Mouse (Mus musculus): ENCODE measurements around the gene Prr5. TPM values are rescaled to one million over a fixed set of nuclear protein-coding genes. Genes with fewer than 3 reads are reported as not detected.

Gene Prr5
- polyA plus RNA-seq, 2 experiments: 3.0 to 5.2 TPM

DNA sequence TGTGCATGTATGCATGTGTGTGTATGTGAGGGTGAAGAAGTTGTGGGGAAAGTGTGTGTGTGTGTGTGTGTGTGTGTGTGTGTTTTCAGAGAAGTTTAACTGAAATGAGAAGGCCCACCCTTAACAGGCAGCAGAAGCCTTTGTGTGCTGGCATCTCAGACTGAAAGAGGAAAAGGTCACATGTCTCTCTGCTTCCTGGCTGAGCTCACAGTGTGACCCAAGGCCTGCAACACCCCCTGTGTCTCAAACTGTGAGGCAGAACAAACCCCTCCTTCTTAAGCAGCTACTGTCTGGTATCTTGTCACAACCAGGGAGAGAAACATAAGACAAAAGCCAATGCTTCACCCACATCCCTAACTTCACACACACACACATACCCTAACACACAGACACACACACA, 31.0 kb upstream of the Prr5 start:
- no peak overlapping the region for H3K4me2 ChIP-seq (ENCODE audit: low read depth)
- H3K36me3 ChIP-seq (replicated peaks; ENCODE audit: control insufficient read depth, insufficient read depth, low read depth): no peaks in the 10 kb centered on the region
- ATAC-seq (ENCODE audit: insufficient read depth): no peak; the same call in 1 of the 2 replicates
- DNase-seq (ENCODE audit: low read depth in 3 of 3, low spot score in 3 of 3): no peak
- no peak overlapping the region for H3K9ac ChIP-seq (replicated peaks)
- no peak overlapping the region for H3K27ac ChIP-seq
- H3K4me3 ChIP-seq (ENCODE audit: insufficient read depth in 1 of 2, low read depth in 2 of 2, low read length in 2 of 2): no peak overlapping the region
- no peaks in the 10 kb centered on the region for H3K27me3 ChIP-seq (ENCODE audit: control insufficient read depth, insufficient read depth, low read length)
- H3K9me3 ChIP-seq (ENCODE audit: control insufficient read depth, low read length): no peaks in the 10 kb centered on the region
- TF ChIP-seq CTCF (IDR thresholded peaks at IDR 0.05; ENCODE audit: low read depth) (no peak), EP300 (IDR thresholded peaks at IDR 0.05; ENCODE audit: low read depth) (no peak)
- peaks cover 0 to 9% of the 10 kb centered on the region in 2 experiments; a peak in 2 of 4 replicates for H3K4me1 ChIP-seq (replicated peaks; ENCODE audit: control insufficient read depth in 2 of 2, insufficient read depth in 2 of 2, low read length in 1 of 2)

DNA sequence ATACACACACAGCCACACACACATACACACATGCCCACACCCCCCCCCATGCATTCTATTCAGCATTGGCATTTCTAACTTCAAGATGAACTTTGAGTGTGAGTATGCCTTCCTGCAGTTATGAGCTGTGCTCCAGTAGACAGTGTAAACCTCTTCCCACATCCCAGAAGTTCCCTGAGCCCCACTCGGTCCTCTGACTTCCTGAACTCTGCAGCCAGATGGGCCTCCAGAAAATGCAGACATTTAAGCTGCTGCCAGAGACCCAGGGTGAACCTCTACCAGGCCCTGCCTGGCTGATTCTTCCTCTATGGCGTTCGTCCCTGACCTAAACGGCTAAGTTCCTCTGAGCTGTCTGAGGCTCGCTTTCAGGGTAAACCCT, 30.4 kb upstream of the Prr5 start:
- H3K4me3 ChIP-seq (ENCODE audit: insufficient read depth in 1 of 2, low read depth in 2 of 2, low read length in 2 of 2): no peak overlapping the region
- H3K9ac ChIP-seq (replicated peaks): no peak overlapping the region
- no peaks in the 10 kb centered on the region for H3K9me3 ChIP-seq (ENCODE audit: control insufficient read depth, low read length)
- H3K4me1 ChIP-seq (replicated peaks; ENCODE audit: control insufficient read depth in 2 of 2, insufficient read depth in 2 of 2, low read length in 1 of 2): peaks cover 0 to 11% of the 10 kb centered on the region in 2 experiments; a peak in 2 of 4 replicates
- no peak overlapping the region for H3K27ac ChIP-seq
- H3K36me3 ChIP-seq (replicated peaks; ENCODE audit: control insufficient read depth, insufficient read depth, low read depth): no peaks in the 10 kb centered on the region
- no peak overlapping the region for H3K4me2 ChIP-seq (ENCODE audit: low read depth)
- no peak for TF ChIP-seq EP300 (IDR thresholded peaks at IDR 0.05; ENCODE audit: low read depth)
- no peak for TF ChIP-seq CTCF (IDR thresholded peaks at IDR 0.05; ENCODE audit: low read depth)
- ATAC-seq (ENCODE audit: insufficient read depth) (no peak), DNase-seq (ENCODE audit: low read depth in 3 of 3, low spot score in 3 of 3) (no peak)
- 28% methylated on average over 5 of the region's 5 CpGs for WGBS (ENCODE audit: insufficient replicate concordance)
- no peaks in the 10 kb centered on the region for H3K27me3 ChIP-seq (ENCODE audit: control insufficient read depth, insufficient read depth, low read length)

DNA sequence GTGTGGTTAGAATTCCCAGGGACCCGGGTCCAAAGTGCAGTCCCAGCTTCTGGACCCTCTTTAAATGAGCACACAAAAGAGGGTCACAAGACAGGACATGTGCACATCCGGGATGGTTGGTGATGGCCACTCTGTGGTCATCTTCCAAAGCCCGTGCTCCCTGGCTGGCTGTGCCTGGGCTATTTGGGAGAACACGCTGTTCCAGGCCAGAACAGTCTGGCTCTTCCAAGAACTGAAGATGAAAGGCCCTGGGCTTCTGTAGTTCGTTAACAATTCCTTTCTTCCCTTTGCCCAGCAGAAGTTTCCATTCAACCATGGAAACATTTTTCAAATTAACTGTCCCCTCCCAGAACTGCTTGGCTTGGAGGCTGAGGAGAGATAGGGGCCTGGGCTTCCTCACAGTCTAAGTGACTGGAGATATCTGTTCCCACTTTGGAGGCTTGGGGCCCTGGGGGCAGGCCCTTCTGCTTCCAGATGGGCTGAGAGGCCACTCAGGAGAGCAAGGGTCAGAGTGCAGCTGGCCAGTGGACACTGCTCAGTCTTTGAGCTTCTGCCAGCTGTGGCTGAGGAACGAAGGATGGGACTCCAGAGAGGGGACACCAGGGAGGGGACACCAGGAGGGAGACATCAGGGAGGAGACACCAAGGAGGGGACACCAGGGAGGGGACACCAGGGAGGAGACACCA, 29.8 kb upstream of the Prr5 start:
- Histone ChIP-seq H3K4me2 (ENCODE audit: low read depth) (no peak overlapping the region), H3K27me3 (ENCODE audit: control insufficient read depth, insufficient read depth, low read length) (no peaks in the 10 kb centered on the region), H3K27ac (no peak overlapping the region), H3K36me3 (replicated peaks; ENCODE audit: control insufficient read depth, insufficient read depth, low read depth) (no peaks in the 10 kb centered on the region), H3K9ac (replicated peaks) (no peak overlapping the region), H3K9me3 (ENCODE audit: control insufficient read depth, low read length) (no peaks in the 10 kb centered on the region), H3K4me3 (ENCODE audit: insufficient read depth in 1 of 2, low read depth in 2 of 2, low read length in 2 of 2) (no peak overlapping the region), H3K4me1 (replicated peaks; ENCODE audit: control insufficient read depth in 2 of 2, insufficient read depth in 2 of 2, low read length in 1 of 2) (peaks cover 0 to 11% of the 10 kb centered on the region in 2 experiments; a peak in 2 of 4 replicates)
- ATAC-seq (ENCODE audit: insufficient read depth) (no peak), DNase-seq (ENCODE audit: low read depth in 3 of 3, low spot score in 3 of 3) (no peak)
- 39% methylated on average over 6 of the region's 6 CpGs for whole genome bisulfite sequencing (ENCODE audit: insufficient replicate concordance)
- TF ChIP-seq CTCF (IDR thresholded peaks at IDR 0.05; ENCODE audit: low read depth) (no peak), EP300 (IDR thresholded peaks at IDR 0.05; ENCODE audit: low read depth) (no peak)

DNA sequence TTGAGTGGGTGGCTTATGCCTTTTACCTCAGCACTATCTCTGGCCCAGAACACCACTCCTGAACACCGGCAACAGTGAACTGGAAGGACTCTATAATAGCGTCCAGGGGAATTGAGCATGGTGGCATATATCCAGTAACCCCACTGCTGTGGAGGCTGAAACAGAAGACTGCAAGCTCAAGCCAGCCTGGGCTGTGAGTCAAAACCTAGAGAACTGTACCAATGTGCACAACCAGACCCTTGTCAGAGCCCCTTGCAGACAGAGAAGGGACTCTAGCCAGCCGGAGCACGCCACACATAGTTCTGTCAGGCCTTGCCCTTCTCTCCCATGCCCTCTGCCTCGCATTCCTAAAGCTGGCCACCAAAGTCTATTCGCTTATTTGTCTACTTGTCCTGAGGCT, 28.7 kb upstream of the Prr5 start:
- Histone ChIP-seq H3K4me2 (ENCODE audit: low read depth) (no peak overlapping the region), H3K36me3 (replicated peaks; ENCODE audit: control insufficient read depth, insufficient read depth, low read depth) (no peaks in the 10 kb centered on the region), H3K27ac (no peak overlapping the region), H3K9ac (replicated peaks) (no peak overlapping the region), H3K9me3 (ENCODE audit: control insufficient read depth, low read length) (no peaks in the 10 kb centered on the region), H3K4me1 (replicated peaks; ENCODE audit: control insufficient read depth in 2 of 2, insufficient read depth in 2 of 2, low read length in 1 of 2) (peaks cover 0 to 11% of the 10 kb centered on the region in 2 experiments; a peak in 2 of 4 replicates), H3K4me3 (ENCODE audit: insufficient read depth in 1 of 2, low read depth in 2 of 2, low read length in 2 of 2) (no peak overlapping the region), H3K27me3 (ENCODE audit: control insufficient read depth, insufficient read depth, low read length) (no peaks in the 10 kb centered on the region)
- DNase-seq (ENCODE audit: low read depth in 3 of 3, low spot score in 3 of 3): no peak
- ATAC-seq (ENCODE audit: insufficient read depth): no peak
- no peak for TF ChIP-seq EP300 (IDR thresholded peaks at IDR 0.05; ENCODE audit: low read depth)
- no peak for TF ChIP-seq CTCF (IDR thresholded peaks at IDR 0.05; ENCODE audit: low read depth)
- 66% methylated on average over 6 of the region's 6 CpGs for WGBS (ENCODE audit: insufficient replicate concordance)

DNA sequence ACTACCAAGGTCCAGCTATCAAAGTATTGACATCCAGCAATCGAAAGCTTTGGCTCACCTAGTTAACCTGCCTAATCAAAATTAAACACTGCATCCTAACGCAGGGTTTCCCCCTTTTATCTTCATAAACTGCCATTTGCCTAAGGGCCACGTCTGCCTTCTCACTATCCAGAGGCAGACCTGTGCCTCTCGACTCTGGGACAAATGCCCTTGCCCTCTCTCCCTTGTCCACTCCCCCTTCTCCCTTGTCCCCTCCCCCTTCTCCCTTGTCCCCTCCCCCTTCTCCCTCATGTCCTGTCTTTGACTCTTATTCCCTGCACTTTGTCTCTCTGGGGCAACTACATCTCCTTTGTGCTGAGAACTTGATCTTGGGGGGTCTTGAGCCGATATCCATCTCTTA, 28.3 kb upstream of the Prr5 start:
- DNase-seq (ENCODE audit: low read depth in 3 of 3, low spot score in 3 of 3) (no peak), ATAC-seq (ENCODE audit: insufficient read depth) (no peak)
- 42% methylated on average over 5 of the region's 5 CpGs for WGBS (ENCODE audit: insufficient replicate concordance)
- Histone ChIP-seq H3K4me1 (replicated peaks; ENCODE audit: control insufficient read depth in 2 of 2, insufficient read depth in 2 of 2, low read length in 1 of 2) (peaks cover 0 to 11% of the 10 kb centered on the region in 2 experiments; a peak in 2 of 4 replicates), H3K9ac (replicated peaks) (no peak overlapping the region), H3K9me3 (ENCODE audit: control insufficient read depth, low read length) (no peaks in the 10 kb centered on the region), H3K4me3 (ENCODE audit: insufficient read depth in 1 of 2, low read depth in 2 of 2, low read length in 2 of 2) (no peak overlapping the region), H3K4me2 (ENCODE audit: low read depth) (no peak overlapping the region), H3K27me3 (ENCODE audit: control insufficient read depth, insufficient read depth, low read length) (no peaks in the 10 kb centered on the region), H3K27ac (no peak overlapping the region), H3K36me3 (replicated peaks; ENCODE audit: control insufficient read depth, insufficient read depth, low read depth) (no peaks in the 10 kb centered on the region)
- no peak for TF ChIP-seq EP300 (IDR thresholded peaks at IDR 0.05; ENCODE audit: low read depth)
- no peak for TF ChIP-seq CTCF (IDR thresholded peaks at IDR 0.05; ENCODE audit: low read depth)
